Mouse (Mus musculus): ENCODE data around the gene Casp3.
"Not testable (repeated sequence)": the region's sequence is repeated elsewhere in the genome, so short reads cannot be mapped to it uniquely, and the experiment has no call there.

The Casp3 gene

DNA sequence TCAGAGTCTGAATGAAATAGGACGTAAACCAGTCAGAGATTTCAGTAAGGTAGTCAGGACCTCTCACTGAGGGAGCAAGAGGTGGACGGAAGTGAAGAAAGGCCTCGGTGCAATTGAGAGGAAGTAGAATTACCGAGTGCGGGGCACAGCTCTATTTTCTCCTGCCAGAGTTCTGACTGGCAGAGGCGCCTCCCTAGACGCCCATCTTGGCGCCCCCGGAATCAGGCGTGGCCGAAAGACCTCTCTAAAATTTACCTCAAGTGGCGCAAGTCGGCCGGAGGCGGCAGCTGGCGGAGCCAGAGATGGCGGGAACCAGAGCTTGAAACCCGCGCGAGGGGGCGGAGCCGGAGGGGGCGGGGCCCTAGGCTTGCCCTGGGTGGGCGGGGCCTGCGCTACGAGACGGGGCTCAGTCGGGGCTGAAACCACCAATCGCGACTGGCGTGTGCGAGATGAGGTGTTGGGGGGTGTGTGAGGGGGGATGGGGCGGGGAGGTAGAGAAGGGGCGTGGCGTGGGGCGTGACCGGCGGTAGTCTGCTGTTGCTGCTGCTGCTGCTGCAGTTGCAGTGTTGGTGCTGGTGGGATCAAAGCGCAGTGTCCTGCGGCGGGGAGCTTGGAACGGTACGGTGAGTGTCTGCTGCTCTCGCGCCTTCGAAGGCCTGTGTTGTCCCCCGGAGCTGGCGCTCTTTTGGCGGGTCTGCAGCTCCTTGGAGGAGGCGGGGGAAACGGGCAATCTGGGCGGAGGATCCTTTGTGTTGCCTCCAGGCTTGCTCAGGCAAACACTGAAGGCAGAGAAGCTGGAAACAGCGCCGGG lies at the start of gene Casp3, which contains the start of gene Primpol:
Casp3 (plus strand) TSS at position 413 of the 811 bp plus-strand sequence.
Primpol (minus strand) TSS at position 334 of the 811 bp plus-strand sequence.
- peak; percentile 93 for DNase-seq

DNA sequence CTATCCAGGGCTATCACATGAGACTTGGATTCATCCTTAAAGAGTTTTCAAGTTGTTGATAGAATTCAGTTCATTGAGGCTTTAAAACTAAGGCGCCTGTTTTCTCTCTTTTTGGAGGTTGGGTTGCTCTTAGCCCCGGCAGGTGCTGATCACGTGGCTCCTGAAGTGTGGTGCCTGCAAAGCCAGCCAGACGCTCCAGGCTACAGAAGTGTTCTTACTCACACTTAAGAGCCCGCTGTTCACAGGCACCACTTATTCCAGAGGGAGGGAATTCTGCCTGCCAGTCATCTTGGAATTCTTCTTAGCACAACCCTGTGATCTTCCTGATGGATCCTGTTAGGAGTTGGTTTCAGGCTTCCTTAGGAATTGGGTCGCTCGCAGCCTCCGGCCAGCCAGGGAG lies 49.1 kb upstream of the Casp3 start:
- DNase-seq = peak; percentile 35

DNA sequence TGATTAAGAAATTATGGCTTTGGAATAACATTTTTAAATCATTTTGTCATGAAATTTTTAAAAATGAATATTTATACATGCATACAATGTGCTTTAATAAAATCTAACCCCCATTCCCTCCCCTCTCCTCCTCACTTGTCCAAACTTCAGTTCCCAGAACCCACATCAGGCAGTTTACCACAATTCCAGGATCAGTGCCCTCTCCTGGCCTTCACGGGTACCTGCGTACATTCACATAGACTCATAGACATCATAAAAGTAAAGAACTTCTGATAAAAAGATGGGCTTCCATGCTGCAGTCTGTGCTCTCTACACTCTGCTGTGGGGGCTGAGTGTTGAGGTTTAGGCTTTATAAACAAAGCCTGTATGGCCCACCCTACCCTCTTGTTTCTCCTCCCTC lies 48.1 kb upstream of the Casp3 start:
- no peak for DNase-seq

DNA sequence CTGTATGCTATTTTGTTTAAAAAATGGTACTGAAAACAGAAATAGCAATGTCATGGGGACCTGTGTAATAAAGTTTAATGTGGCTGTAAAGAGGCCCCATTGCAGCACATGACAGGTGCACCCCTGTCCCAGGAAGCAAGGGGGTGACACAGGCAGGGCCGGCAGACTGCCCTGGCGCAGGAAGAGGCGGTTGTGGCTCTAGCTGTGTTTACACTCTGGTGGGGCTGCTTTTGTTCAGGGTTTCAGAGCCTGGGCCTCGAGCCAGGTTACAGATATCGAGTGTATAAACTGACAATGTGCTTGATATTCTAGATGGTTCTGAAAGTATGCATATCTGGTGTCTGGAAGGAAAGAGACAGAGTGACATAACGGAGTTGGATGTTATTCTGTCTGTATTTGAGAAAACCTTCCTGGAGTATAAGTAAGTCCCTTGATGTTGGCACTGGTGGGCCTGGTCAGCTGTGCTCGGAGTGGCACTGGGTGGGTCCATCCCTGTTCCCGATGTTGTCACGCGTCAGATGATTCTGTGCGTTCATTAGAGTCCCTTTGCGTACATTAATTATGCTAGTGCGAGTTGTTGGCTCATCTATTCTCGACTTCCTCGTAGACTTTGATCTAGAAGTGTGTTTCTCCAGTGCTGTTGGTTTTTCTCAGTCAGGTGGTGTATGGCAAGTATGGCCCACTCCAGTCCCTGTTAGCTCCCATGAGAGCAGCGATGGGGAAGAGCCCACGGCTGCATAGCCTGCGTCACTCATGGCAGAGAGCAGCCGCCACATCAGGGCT lies 47.2 kb upstream of the Casp3 start:
- DNase-seq = no peak

DNA sequence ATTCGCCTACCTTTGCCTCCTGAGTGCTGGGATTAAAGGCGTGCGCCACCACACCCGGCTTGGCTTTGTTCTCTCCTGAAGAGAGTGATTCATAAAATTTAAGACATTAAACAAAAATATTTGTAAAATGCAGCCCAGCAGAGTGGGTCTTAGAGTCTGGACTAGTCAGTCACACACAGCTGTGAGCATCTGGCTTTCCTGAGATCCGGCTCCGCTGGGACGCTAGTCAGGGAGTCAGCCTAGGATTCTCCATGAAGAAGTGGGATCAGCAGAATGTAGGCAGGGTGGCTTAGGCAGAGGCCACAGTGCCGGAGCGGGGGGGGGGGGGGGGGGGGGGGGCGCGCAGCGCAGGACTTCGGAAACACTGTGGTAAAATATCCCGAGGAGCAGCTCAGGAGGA lies 46.4 kb upstream of the Casp3 start:
- DNase-seq = no peak

DNA sequence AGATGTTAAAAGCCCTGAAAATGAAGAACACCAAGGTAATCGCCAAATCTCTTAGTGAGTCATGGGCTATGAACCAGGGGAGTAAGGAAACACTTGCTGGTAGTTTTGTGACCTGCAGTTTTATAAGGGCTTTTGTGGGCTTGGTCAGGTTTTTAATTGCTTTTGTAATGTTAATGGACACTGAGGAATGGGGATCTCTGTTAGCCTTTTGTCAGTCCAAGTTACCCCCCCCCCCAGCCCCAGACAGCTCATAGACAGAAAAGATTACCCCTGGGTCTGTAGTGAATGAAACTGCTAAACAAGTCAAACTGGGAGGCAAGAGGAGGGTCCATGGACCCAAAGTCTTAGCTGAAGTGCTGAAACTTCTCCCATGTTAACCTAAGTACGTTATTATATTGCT lies 43.6 kb upstream of the Casp3 start:
- DNase-seq = no peak

DNA sequence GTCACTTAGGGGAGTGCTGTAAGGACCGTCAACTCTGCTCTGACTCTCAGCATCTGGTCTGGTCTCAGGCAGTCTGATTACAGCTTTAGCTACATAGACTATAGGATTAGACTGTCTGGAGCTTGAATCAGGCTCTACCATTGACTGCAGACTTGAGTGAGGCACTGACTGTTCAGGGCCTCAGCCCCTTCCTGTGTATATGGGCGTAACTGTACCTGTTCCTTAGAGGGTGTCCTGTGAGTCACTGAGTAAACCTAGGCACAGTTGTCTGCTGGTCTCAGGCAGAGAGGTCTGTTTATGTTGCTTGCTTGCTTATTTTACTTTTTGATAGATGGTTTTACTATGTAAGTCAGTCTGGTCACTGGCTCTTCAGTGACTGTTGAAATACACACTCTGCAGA lies 43.1 kb upstream of the Casp3 start:
- no peak for DNase-seq

DNA sequence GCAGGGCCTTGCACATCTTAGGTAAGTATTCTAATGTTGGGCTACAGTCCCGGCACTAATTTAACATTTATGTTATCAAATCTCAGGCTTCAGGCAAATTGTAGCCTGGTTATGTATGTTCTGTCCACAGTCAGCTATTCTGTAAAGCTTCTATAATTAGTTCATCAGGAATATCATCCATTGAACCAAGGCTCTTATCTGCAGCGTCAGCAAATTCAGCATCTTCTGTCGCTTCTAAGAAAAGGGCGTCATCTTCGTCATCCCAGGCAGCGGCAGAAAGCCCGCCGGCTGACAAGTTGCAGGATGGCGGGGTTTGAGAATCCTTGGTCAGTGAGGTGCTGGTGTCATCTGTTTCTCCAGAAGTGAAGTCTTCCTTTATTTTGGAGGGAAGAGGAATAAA lies 38.3 kb upstream of the Casp3 start:
- no peak for DNase-seq

DNA sequence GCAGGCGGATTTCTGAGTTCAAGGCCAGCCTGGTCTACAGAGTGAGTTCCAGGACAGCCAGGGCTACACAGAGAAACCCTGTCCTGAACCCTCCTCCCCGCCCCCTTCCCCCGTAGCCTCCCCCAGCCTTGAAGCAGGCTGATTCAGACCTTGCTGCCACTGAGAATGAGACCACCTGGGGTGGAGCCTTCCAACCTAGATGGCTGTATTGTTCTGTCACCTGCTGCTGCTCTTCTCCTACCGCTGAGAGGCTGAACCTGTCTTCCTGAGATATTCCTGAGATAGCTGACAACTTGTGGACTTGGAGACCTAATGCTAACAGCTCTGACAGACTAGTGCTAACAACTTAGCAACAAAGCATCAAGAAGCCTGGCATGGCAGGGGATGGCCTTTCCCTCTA lies 32.8 kb upstream of the Casp3 start:
- not testable (repeated sequence) for DNase-seq

DNA sequence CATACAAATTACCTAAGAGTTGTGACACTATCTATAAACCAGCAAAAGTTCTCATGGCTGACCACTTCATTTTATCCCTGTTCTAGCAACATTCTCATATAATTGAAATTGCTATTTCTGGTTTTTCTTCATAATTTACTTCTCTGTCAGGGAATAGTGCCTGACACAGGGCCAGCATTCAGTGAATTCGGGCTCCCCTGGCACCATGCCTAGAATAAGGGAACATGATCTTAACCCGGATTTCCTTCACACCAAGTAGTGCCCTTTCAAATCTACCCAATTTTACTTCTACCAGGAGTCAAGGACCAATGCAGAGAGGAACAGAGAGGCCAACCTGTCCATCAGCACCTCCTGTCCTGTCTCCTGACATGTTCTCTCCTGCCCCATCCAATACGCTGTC lies 31.5 kb upstream of the Casp3 start:
- DNase-seq = no peak

DNA sequence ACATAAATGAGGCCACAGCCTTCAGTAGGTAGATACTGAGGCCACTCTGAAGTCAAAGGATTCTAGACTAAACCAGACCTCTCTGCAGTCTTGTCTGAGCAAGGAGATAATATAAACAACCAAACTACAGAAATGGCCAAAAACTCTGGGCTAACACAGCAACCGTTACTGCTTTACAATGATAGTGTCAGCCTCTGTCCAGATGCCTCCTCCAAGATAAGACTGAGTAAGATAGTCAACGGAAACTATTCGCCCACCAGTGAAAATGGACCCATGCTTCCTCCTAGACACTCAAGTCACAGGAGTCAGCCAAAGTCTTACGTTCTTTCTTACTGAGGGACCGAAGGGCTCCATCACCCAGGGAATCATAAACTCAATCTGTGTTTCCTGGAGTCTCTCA lies 29.2 kb upstream of the Casp3 start:
- no peak for DNase-seq

DNA sequence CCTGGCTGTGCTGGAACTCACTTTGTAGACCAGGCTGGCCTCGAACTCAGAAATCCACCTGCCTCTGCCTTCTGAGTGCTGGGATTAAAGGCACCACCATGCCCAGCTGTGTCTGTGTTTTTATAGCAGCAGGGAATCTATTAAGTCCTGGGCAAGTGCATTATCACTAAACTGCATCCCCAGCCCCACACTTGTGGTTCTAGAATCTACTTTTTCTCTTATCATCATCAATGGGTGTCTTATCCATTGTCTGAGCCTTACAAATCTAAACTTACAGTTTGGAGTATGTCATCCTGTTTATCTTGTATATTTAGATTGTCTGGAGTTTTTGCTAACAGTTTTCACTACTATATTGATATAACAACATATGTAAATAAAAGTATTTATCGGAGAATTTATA lies 28.4 kb upstream of the Casp3 start:
- no peak for DNase-seq

DNA sequence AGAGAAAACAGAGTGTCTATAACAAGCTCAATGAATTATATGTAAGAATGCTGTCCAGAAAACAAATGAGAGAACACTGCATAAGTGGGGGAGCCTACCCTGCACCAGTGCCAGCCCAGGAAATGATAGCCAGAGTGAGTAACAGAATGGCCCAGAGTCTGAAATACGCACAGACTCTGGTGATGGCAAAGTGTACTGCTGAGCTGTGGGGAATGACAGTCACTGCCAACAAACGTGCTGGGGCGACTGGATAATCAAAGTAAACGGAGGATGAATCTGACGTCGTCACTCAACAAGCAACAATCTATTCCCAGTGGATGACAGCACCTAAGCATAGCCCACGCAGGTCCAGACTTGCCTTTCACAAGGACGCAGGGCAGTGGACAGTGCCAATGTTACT lies 24.0 kb upstream of the Casp3 start:
- DNase-seq = no peak

DNA sequence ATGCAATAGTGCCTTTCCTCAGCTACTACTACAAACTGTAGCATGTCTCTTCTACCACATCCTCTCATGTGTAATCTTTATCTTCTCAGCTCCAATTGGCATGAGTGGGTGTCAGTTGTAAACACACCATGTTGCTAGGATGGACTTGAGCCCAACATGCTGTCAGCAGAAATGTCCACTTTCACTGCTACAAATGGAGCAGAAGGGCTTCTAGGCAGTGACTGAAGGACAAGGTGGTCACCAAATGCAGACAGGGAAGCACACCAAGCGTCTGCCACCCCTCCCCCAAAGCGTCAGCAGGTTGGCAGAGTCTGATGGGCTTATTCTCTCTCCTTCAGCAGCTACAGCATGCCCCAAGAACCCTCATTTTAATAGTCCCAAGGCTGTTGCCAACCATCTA lies 23.3 kb upstream of the Casp3 start:
- DNase-seq = no peak

DNA sequence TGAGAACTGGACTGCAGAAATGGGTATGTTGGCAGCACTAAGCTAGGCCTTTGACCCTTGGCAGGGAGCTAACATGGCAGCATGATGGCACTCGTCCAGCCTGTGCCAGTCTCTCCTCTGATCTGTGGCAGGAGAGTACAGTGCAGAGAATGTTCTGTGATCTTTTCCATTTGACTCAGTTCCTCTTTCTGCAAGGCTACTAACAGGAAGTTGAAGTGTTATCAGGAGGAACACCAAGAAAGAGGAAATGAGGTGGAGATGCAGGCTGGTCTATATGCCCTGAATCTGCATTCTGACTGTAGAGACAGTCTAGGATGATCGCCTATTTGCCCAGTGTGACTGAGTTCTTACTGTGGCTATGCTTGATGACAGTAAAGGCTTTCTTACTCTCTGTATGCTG lies 21.5 kb upstream of the Casp3 start:
- DNase-seq = no peak

DNA sequence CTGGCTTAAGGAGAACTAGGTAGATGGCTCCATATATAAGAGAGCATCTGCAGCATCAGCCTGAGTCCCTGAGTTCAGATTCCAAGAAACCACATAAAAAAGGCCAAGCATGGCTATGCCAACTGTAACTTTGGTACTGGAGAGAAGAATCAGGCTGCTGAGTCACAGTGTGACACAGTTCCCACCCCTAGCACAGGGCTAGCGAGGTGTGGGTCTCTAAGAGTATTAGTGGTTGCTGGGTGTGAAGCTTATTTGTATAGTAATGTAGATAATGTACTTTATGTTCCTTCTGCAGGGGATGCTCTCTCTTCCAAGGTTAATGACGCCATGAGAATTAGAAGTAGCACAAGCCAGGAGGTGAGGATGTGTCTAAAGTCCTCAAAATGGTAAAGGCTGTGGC lies 20.6 kb upstream of the Casp3 start:
- DNase-seq = no peak

DNA sequence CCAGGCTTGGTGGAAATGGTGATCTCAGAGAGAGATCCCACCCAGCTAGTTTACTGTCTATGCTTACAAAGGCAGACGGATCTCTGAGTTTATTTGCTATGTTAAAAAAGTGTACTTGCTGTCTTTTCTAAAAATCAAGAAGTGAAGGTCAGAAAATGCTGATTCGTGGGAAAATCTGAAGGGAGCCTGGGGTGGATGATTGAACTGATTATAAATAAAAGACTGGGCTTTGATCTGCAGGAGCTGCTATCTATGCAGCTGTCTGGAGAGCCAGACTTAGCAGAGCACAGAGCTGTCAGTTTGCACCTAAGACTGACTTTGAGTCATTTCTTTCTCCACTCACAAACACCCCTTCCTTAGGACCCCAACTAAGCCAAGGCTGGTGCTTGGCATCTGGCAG lies 19.7 kb upstream of the Casp3 start:
- DNase-seq = no peak

DNA sequence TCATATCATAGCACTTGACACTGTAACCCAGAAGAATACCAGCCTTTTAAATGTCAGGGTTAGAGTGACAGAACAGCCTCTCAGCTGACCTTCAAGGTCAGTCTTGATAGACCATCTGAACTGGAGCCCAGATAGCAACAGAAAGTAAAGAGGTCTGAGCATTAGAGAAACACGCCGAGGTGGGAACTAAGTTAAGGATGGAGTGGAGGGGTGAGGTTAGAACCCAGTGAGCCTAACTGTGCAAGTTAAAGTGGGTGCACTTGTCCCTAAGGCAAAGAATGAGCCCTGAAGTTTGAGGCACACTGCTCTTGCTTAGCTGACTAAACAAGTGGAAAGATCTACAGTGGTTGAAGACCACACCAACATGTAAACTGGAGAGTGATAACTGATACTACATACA lies 19.0 kb upstream of the Casp3 start:
- DNase-seq = no peak

DNA sequence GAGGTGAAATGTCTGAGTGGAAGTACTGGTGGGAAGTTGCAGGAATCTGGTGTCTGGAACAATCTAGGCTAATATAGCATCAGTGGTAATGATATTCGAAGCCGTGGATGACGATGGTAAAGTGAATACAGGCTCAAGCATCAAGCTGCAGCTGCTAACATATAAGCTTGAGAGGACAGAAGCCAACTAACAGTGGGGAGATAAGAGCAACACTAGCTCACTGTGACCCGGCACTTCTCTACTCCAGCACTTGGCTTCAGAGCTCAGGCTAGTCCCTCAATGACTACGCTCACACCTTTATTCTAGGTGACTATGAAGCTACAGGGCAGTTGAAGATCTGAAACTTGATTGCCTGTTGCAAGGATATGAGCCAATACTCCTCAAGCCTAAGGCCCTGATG lies 18.3 kb upstream of the Casp3 start:
- no peak for DNase-seq

DNA sequence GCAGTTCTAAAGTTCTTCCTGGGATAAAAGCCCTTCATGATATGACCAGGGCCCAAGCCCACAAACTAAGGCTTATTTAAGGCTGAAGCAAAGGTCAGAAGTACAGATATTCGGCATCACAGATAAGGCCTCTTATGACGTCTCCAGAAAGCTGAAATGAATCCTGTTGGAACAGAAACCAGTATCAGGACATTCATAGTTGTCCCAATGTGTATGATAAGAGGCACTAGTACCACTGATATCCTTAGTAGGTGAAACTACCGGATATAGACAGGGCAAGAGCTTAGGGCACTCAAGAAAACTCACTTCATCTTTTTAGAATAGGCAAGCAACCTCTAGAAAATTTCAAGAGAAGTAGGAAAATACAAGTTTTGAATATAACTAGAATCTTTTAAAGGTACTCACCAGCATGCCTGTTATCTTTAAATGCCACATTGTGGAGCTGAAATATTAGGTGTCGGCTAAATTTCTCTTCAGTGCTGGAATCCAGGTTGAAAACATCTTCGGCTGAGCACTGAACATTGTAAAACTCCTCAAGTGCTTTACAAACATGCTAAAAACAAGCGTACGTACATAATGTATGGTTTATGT lies 17.7 kb upstream of the Casp3 start:
- DNase-seq = no peak

DNA sequence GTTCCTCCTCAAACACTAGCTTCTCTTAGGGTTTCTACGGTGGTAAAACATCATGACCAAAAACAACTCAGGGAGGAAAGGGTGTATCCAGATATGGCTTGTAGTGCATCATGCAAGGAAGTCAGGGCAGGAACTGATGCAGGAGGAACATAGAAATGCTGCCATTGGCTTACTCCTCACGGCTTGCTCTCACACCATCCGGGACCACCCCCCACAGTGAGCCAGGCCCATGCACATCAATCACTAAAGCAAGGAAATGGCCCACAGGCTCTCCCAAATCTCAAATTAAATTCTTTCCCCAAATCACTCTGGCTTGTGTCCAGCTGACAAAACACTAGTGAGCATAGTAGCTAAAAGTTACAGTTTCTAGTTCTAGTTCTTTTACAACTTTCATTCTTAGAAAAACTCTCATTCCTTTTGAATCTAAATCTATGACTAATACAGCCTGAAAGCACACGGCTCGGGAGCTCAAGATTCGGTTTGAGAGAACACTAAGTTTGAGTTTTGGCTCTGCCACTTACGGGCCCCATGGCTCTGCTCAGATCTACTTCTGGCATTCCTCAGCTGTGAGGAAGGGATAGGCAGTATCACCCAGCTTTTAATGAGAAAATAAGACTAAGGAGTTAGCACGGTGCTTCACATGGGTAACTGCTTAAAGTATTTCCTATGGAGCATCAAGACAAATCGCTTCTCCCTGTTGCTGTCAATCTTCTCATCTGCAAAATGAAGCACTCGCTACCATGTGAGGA lies 16.0 kb upstream of the Casp3 start:
- DNase-seq = no peak

DNA sequence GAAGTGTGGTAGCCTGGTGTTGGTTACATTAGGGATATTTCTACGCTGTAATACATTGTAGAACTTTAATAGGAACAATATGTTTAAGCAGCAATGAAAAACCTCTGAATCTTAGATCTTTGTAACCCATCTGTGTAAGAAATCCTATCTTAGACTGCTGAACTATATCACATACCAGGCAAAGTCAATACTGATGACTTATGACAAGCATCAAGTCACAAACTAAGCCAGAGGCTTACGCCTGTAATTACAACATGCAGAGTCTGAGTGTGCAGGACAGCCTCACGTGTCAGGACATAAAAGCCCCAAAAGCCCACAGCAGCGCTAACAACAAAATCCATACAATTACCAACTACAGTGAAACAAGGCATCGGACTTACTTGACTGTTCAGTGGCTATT lies 13.5 kb upstream of the Casp3 start:
- no peak for DNase-seq

DNA sequence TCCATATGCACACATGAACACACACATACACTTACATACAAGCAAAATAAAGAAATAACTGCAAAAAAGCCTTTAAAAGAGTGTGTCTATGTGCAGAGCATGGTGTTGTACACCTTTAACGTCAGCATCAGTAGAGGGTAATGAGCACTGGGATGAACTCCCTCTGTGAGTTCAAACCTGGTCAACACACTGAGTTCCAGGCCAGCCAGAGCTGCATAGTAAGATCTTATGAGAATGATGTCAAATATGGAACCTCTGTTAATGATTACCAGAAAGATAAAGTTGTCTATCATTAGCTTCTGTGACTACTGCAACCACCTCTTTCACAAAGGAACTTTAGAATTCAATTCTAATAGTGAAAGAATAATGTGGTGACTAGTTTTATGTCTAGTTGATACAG lies 10.2 kb upstream of the Casp3 start:
- DNase-seq = no peak

All from right cerebral cortex, adult 18-20 months (tissue).